ENCODE assay signal across 8 mouse cellular contexts in the genomic region with DNA sequence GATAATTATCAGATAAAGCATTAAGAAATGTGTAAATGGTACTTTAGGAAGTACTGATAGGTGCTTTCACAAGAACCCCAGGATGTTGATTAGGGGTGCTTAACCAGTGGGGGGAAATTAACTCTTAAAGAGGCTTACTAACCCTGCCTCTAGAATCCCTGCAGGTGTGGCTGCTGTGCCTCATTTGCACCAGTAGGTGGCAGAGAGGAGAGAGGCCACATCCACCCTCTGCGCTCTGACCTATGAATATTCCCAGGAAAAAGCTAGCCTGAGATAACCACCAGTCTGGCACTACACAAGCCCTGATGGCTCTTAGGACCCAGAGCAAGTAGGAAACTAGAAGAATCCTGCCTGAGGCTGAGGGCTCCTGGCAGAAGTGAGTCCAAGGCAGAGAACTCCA. TPM values are rescaled to one million over a fixed set of nuclear protein-coding genes. Genes with fewer than 3 reads are reported as not detected.
DNase-seq lines count a peak whose midpoint lies in the region; ATAC-seq and TF ChIP-seq lines count a peak whose summit lies in the region.

No protein-coding gene starts in this region.

- ATAC-seq in forebrain, postnatal 0 days: no peak
- ATAC-seq in forebrain, embryonic 14.5 days: no peak
- ATAC-seq in neutrophil, adult 5-6 weeks (ENCODE audit: extremely low read depth, insufficient number of reproducible peaks, low FRiP score, poor library complexity, severe bottlenecking): 0 out of 2 replicates have a peak, but pooled peaks have one; percentile 13
- no peak for ATAC-seq in heart, embryonic 11.5 days (replicated peaks; ENCODE audit: insufficient number of reproducible peaks, low FRiP score, low TSS enrichment)

- WGBS in forebrain, postnatal 0 days: 29% methylated on average over 1 of the region's 1 CpGs
- 38% methylated on average over 1 of the region's 1 CpGs for WGBS in forebrain, embryonic 14.5 days
- 18% methylated on average over 1 of the region's 1 CpGs for WGBS in heart, embryonic 11.5 days (ENCODE audit: insufficient replicate concordance)

- no peak overlapping the region for H3K4me3 ChIP-seq in forebrain, postnatal 0 days (ENCODE audit: low read depth, low read length)
- no peak overlapping the region for H3K4me3 ChIP-seq in forebrain, embryonic 14.5 days (ENCODE audit: low read depth, low read length)
- H3K4me3 ChIP-seq in heart, embryonic 11.5 days (ENCODE audit: low read depth, low read length): no peak overlapping the region

- no peaks in the 10 kb centered on the region for H3K4me1 ChIP-seq in forebrain, postnatal 0 days (ENCODE audit: insufficient read depth)
- no peaks in the 10 kb centered on the region for H3K4me1 ChIP-seq in forebrain, embryonic 14.5 days (ENCODE audit: control insufficient read depth, insufficient read depth, low read length)
- H3K4me1 ChIP-seq in heart, embryonic 11.5 days (ENCODE audit: control insufficient read depth, insufficient read depth, low read length): no peaks in the 10 kb centered on the region

- no peak overlapping the region for H3K9ac ChIP-seq in forebrain, postnatal 0 days
- no peak overlapping the region for H3K9ac ChIP-seq in forebrain, embryonic 14.5 days (ENCODE audit: low read length)
- no peak overlapping the region for H3K9ac ChIP-seq in heart, embryonic 11.5 days (ENCODE audit: low read depth, low read length)

- no peaks in the 10 kb centered on the region for H3K9me3 ChIP-seq in forebrain, postnatal 0 days (ENCODE audit: low read length)
- no peaks in the 10 kb centered on the region for H3K9me3 ChIP-seq in forebrain, embryonic 14.5 days (replicated peaks; ENCODE audit: control insufficient read depth, low read length)
- no peaks in the 10 kb centered on the region for H3K9me3 ChIP-seq in heart, embryonic 11.5 days (replicated peaks; ENCODE audit: control insufficient read depth, low read length)

- DNase-seq in forebrain, postnatal 0 days: no peak
- DNase-seq in forebrain, embryonic 14.5 days (ENCODE audit: low spot score): no peak
- DNase-seq in urinary bladder, postnatal 25 days (ENCODE audit: low spot score): peak; percentile 14
- no peak for DNase-seq in urinary bladder, adult 18-20 months (ENCODE audit: low spot score in 2 of 2)
- peak; percentile 24 for DNase-seq in kidney, postnatal 14 days
- no peak for DNase-seq in frontal cortex, postnatal 10 days (ENCODE audit: low spot score in 2 of 2)

- no peak overlapping the region for H3K4me2 ChIP-seq in forebrain, postnatal 0 days (ENCODE audit: low read depth)
- H3K4me2 ChIP-seq in forebrain, embryonic 14.5 days (ENCODE audit: low read length): no peak overlapping the region
- H3K4me2 ChIP-seq in heart, embryonic 11.5 days: no peak overlapping the region

- H3K27me3 ChIP-seq in forebrain, postnatal 0 days (ENCODE audit: insufficient read depth, low read length): no peaks in the 10 kb centered on the region
- H3K27me3 ChIP-seq in forebrain, embryonic 14.5 days (replicated peaks; ENCODE audit: control insufficient read depth, insufficient read depth, low read length): no peaks in the 10 kb centered on the region
- H3K27me3 ChIP-seq in heart, embryonic 11.5 days (ENCODE audit: control insufficient read depth, insufficient read depth, low read length): no peaks in the 10 kb centered on the region

- TF ChIP-seq CTCF in forebrain, postnatal 0 days (IDR thresholded peaks at IDR 0.05; ENCODE audit: low read depth): peak; percentile 69

- H3K27ac ChIP-seq in forebrain, postnatal 0 days (ENCODE audit: low read depth, low read length): no peak overlapping the region
- H3K27ac ChIP-seq in forebrain, embryonic 14.5 days (ENCODE audit: low read depth, low read length): no peak overlapping the region
- H3K27ac ChIP-seq in heart, embryonic 11.5 days (ENCODE audit: low read depth, low read length): no peak overlapping the region

- H3K36me3 ChIP-seq in forebrain, postnatal 0 days (ENCODE audit: insufficient read depth): no peaks in the 10 kb centered on the region
- H3K36me3 ChIP-seq in forebrain, embryonic 14.5 days (ENCODE audit: control insufficient read depth, insufficient read depth, low read length): no peaks in the 10 kb centered on the region
- H3K36me3 ChIP-seq in heart, embryonic 11.5 days (ENCODE audit: control insufficient read depth, insufficient read depth, low read length): no peaks in the 10 kb centered on the region

RNA-seq across cellular contexts. Expression of gene Gprc5d, which starts 30.4 kb away (rescaled TPM):
- not detected in 2 replicates for total RNA-seq in forebrain, postnatal 0 days (2014; rRNA removed)
- 0.19 TPM in 1 of 2 replicates, not detected in the other for polyA plus RNA-seq in forebrain, postnatal 0 days (2015; fragmentation: Nextera tagmentation; extraction: Ambion mirVana)
- not detected in 2 replicates for polyA plus RNA-seq in forebrain, embryonic 14.5 days (2014; fragmentation: Nextera tagmentation; extraction: Ambion mirVana)
- total RNA-seq in neutrophil, adult 5-6 weeks (2017): not detected in 2 replicates
- polyA plus RNA-seq in heart, embryonic 11.5 days (2014; fragmentation: Nextera tagmentation; extraction: Ambion mirVana): not detected in 2 replicates

RNA-seq across cellular contexts. Expression of gene Fam234b, which starts 49.3 kb away (rescaled TPM):
- 59.8 and 81.3 TPM in 2 replicates for total RNA-seq in forebrain, postnatal 0 days (2014; rRNA removed)
- 88.3 and 118 TPM in 2 replicates for polyA plus RNA-seq in forebrain, postnatal 0 days (2015; fragmentation: Nextera tagmentation; extraction: Ambion mirVana)
- polyA plus RNA-seq in forebrain, embryonic 14.5 days (2014; fragmentation: Nextera tagmentation; extraction: Ambion mirVana): 75.5 and 95.1 TPM in 2 replicates
- total RNA-seq in neutrophil, adult 5-6 weeks (2017): 3.3 and 4.1 TPM in 2 replicates
- 11.2 and 11.3 TPM in 2 replicates for polyA plus RNA-seq in heart, embryonic 11.5 days (2014; fragmentation: Nextera tagmentation; extraction: Ambion mirVana)

RNA-seq across cellular contexts. Expression of gene Hebp1, which starts 49.3 kb away (rescaled TPM):
- total RNA-seq in forebrain, postnatal 0 days (2014; rRNA removed): 10.2 and 11.1 TPM in 2 replicates
- 6.7 and 8.5 TPM in 2 replicates for polyA plus RNA-seq in forebrain, postnatal 0 days (2015; fragmentation: Nextera tagmentation; extraction: Ambion mirVana)
- 4.6 and 6.8 TPM in 2 replicates for polyA plus RNA-seq in forebrain, embryonic 14.5 days (2014; fragmentation: Nextera tagmentation; extraction: Ambion mirVana)
- total RNA-seq in neutrophil, adult 5-6 weeks (2017): 1.1 and 9.1 TPM in 2 replicates
- polyA plus RNA-seq in heart, embryonic 11.5 days (2014; fragmentation: Nextera tagmentation; extraction: Ambion mirVana): 7.2 and 15.2 TPM in 2 replicates

Comparison
In these comparisons a context has a peak if more than half of its experiments do, and no peak if none do; other contexts are left out.
1. DNase-seq: peak in urinary bladder, postnatal 25 days (single experiment) and kidney, postnatal 14 days (single experiment); none in forebrain, postnatal 0 days (single experiment), forebrain, embryonic 14.5 days (single experiment), urinary bladder, adult 18-20 months (0 of 2) and frontal cortex, postnatal 10 days (0 of 2).